Mouse (Mus musculus) liver, embryonic 14.5 days (tissue): ENCODE results near the gene 4930438A08Rik.

Experiments used
- CTCF ChIP-seq: IDR thresholded peaks from 2 replicates; pipeline ENCODE4 v1.5.1; 2016; ENCODE audit warnings: antibody characterized with exemption, low read depth, control low read depth
- EP300 ChIP-seq: IDR thresholded peaks from 2 replicates; pipeline ENCODE4 v1.6.1; 2016; ENCODE audit warnings: antibody characterized with exemption, low read depth

DNA sequence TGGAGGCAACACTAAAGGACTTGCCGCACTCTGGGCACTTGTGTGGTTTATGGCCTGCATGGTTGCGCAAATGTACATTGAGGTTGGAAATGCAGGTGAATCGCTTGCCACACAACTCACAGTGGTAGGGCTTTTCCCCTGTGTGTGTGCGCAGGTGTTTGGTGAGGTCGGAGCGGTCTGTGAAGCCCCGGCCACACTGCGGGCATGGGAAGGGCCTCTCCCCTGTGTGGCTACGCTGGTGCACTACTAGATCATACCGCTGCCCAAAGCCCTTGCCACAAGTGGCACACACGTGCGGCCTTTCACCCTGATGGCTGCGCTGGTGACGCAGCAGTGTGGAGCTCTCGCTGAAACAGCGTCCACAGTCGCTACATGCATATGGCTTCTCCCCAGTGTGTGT is 41.7 kb downstream of the 4930438A08Rik start:
- TF ChIP-seq CTCF (no peak), EP300 (no peak)
